Mouse (Mus musculus) stomach, postnatal 0 days (tissue): Measurements from ENCODE around the gene Enpep. TPM values are rescaled to one million over a fixed set of nuclear protein-coding genes. Genes with fewer than 3 reads are reported as not detected.

Source experiments
- ATAC-seq: fragments of 200-750 bp; cut with Nextera tagmentation; 2 replicates; pipeline ENCODE4 v1.8.0; 2017; ENCODE audit not compliant: low FRiP score, low TSS enrichment
- DNase-seq: peaks from one replicate; pipeline ENCODE4 v3.0.0-alpha.2; 2016; ENCODE audit warnings: low spot score
- H3K27ac ChIP-seq: fragments of 300-500 bp; sonication (generic); replicated peaks from 2 replicates; pipeline ENCODE4 v1.5.1; 2014; ENCODE audit warnings: mild to moderate bottlenecking, control low read depth
- H3K27me3 ChIP-seq: fragments of 300-500 bp; sonication (generic); 2 replicates; pipeline ENCODE4 v1.6.1; 2014; ENCODE audit warnings: low read length; ENCODE audit not compliant: control insufficient read depth, insufficient read depth
- H3K36me3 ChIP-seq: fragments of 300-500 bp; sonication (generic); 2 replicates; pipeline ENCODE4 v1.6.1; 2014; ENCODE audit warnings: low read length, mixed read lengths; ENCODE audit not compliant: control insufficient read depth, insufficient read depth
- H3K4me1 ChIP-seq: fragments of 300-500 bp; sonication (generic); replicated peaks from 2 replicates; pipeline ENCODE4 v1.6.1; 2014; ENCODE audit warnings: antibody characterized with exemption; ENCODE audit not compliant: control insufficient read depth, insufficient read depth
- H3K4me2 ChIP-seq: fragments of 300-500 bp; sonication (generic); replicated peaks from 2 replicates; pipeline ENCODE4 v1.6.1; 2014; ENCODE audit warnings: low read depth, mild to moderate bottlenecking, control low read depth, moderate library complexity
- H3K4me3 ChIP-seq: fragments of 300-500 bp; sonication (generic); 2 replicates; pipeline ENCODE4 v1.5.1; 2014; ENCODE audit warnings: low read depth, low read length, control low read depth
- H3K9ac ChIP-seq: fragments of 300-500 bp; sonication (generic); 2 replicates; pipeline ENCODE4 v1.6.1; 2014; ENCODE audit warnings: mild to moderate bottlenecking, low read length, control low read depth, mixed read lengths
- H3K9me3 ChIP-seq: fragments of 300-500 bp; sonication (generic); 2 replicates; pipeline ENCODE4 v1.6.1; 2016; ENCODE audit warnings: low read length; ENCODE audit not compliant: control insufficient read depth
- CTCF ChIP-seq: IDR thresholded peaks from 2 replicates; pipeline ENCODE4 v1.5.1; 2016; ENCODE audit warnings: antibody characterized with exemption, low read depth, mild to moderate bottlenecking, moderate library complexity
- EP300 ChIP-seq: optimal IDR thresholded peaks from 2 replicates; pipeline ENCODE3; 2016; ENCODE audit warnings: antibody characterized with exemption
- WGBS: fragments of 180-500 bp; shearing (Covaris S2); extraction: QIAGEN DNeasy Blood & Tissue Kit; methylation state at CpG from one replicate; pipeline ENCODE4 v1.1.7; 2014; 5-methylcytosine and 5-hydroxymethylcytosine counted together
- polyA plus RNA-seq: library from polyadenylated mRNA; unstranded; fragments of >200 nt; fragmentation: Nextera tagmentation; extraction: Ambion mirVana; gene quantifications from 2 replicates; pipeline ENCODE4 v1.2.1, GENCODE M21; 2015

The Enpep gene
- polyA plus RNA-seq, 1 experiment from 2014 or later: 6.3 TPM

GRCm38 (mm10) chr3:129364818-129365390 lies 32.4 kb upstream of the Enpep start:
- H3K9ac ChIP-seq: no peak overlapping the region
- no peak for DNase-seq
- H3K4me1 ChIP-seq: no peaks in the 10 kb centered on the region
- H3K4me2 ChIP-seq: no peak overlapping the region
- TF ChIP-seq EP300: no peak
- TF ChIP-seq CTCF: no peak
- no peak for ATAC-seq
- H3K36me3 ChIP-seq: no peaks in the 10 kb centered on the region
- no peaks in the 10 kb centered on the region for H3K9me3 ChIP-seq
- 76% methylated on average over 2 of the region's 2 CpGs for WGBS
- no peak overlapping the region for H3K27ac ChIP-seq
- H3K27me3 ChIP-seq: no peaks in the 10 kb centered on the region
- no peak overlapping the region for H3K4me3 ChIP-seq

GRCm38 (mm10) chr3:129363426-129363825 lies 30.9 kb upstream of the Enpep start:
- 70% methylated on average over 1 of the region's 1 CpGs for WGBS
- no peak for ATAC-seq
- H3K27ac ChIP-seq: no peak overlapping the region
- no peaks in the 10 kb centered on the region for H3K36me3 ChIP-seq
- H3K27me3 ChIP-seq: no peaks in the 10 kb centered on the region
- TF ChIP-seq EP300 (no peak), CTCF (no peak)
- no peak for DNase-seq
- no peak overlapping the region for H3K4me3 ChIP-seq
- no peak overlapping the region for H3K4me2 ChIP-seq
- H3K9ac ChIP-seq: no peak overlapping the region
- H3K4me1 ChIP-seq: no peaks in the 10 kb centered on the region
- no peaks in the 10 kb centered on the region for H3K9me3 ChIP-seq

GRCm38 (mm10) chr3:129358115-129358514 lies 25.6 kb upstream of the Enpep start:
- no peak for ATAC-seq
- 47% methylated on average over 2 of the region's 2 CpGs for WGBS
- H3K9me3 ChIP-seq: no peaks in the 10 kb centered on the region
- no peaks in the 10 kb centered on the region for H3K4me1 ChIP-seq
- no peaks in the 10 kb centered on the region for H3K36me3 ChIP-seq
- DNase-seq: no peak
- no peak overlapping the region for H3K27ac ChIP-seq
- H3K4me3 ChIP-seq: no peak overlapping the region
- no peak overlapping the region for H3K9ac ChIP-seq
- H3K4me2 ChIP-seq: no peak overlapping the region
- TF ChIP-seq EP300 (no peak), CTCF (no peak)
- no peaks in the 10 kb centered on the region for H3K27me3 ChIP-seq

GRCm38 (mm10) chr3:129353901-129354300 lies 21.4 kb upstream of the Enpep start:
- Histone ChIP-seq H3K27ac (no peak overlapping the region), H3K4me3 (no peak overlapping the region), H3K4me1 (no peaks in the 10 kb centered on the region), H3K9me3 (no peaks in the 10 kb centered on the region), H3K27me3 (no peaks in the 10 kb centered on the region), H3K9ac (no peak overlapping the region), H3K4me2 (no peak overlapping the region), H3K36me3 (no peaks in the 10 kb centered on the region)
- DNase-seq (no peak), ATAC-seq (no peak)
- TF ChIP-seq CTCF (no peak), EP300 (no peak)
- 67% methylated on average over 4 of the region's 4 CpGs for WGBS

GRCm38 (mm10) chr3:129351320-129351877 lies 18.9 kb upstream of the Enpep start:
- Histone ChIP-seq H3K27ac (no peak overlapping the region), H3K36me3 (no peaks in the 10 kb centered on the region), H3K9me3 (no peaks in the 10 kb centered on the region), H3K27me3 (no peaks in the 10 kb centered on the region), H3K9ac (no peak overlapping the region), H3K4me3 (no peak overlapping the region), H3K4me2 (no peak overlapping the region), H3K4me1 (no peaks in the 10 kb centered on the region)
- ATAC-seq (no peak), DNase-seq (no peak)
- WGBS: 66% methylated on average over 11 of the region's 11 CpGs
- no peak for TF ChIP-seq CTCF
- TF ChIP-seq EP300: no peak

- H3K27me3 ChIP-seq: no peaks in the 10 kb centered on the region
- no peak overlapping the region for H3K27ac ChIP-seq
- no peak overlapping the region for H3K4me2 ChIP-seq
- 77% methylated on average over 10 of the region's 10 CpGs for WGBS
- TF ChIP-seq EP300 (no peak), CTCF (no peak)
- no peaks in the 10 kb centered on the region for H3K9me3 ChIP-seq
- DNase-seq: no peak
- H3K4me1 ChIP-seq: no peaks in the 10 kb centered on the region
- no peak for ATAC-seq
- no peak overlapping the region for H3K4me3 ChIP-seq
- H3K36me3 ChIP-seq: no peaks in the 10 kb centered on the region
- no peak overlapping the region for H3K9ac ChIP-seq
Measured at GRCm38 (mm10) chr3:129347277-129347676, 14.8 kb upstream of the Enpep start.
